Mouse (Mus musculus): ENCODE data around the gene Slc2a1. TPM values are rescaled to one million over a fixed set of nuclear protein-coding genes. Genes with fewer than 3 reads are reported as not detected.

Slc2a1 gene
- polyA plus RNA-seq (2014; fragmentation: Illumina TruSeq; extraction: RNeasy Lipid Tissue Mini Kit (QIAGEN cat#74804); ENCODE audit: low read depth, low replicate concordance): 5.1 TPM

DNA sequence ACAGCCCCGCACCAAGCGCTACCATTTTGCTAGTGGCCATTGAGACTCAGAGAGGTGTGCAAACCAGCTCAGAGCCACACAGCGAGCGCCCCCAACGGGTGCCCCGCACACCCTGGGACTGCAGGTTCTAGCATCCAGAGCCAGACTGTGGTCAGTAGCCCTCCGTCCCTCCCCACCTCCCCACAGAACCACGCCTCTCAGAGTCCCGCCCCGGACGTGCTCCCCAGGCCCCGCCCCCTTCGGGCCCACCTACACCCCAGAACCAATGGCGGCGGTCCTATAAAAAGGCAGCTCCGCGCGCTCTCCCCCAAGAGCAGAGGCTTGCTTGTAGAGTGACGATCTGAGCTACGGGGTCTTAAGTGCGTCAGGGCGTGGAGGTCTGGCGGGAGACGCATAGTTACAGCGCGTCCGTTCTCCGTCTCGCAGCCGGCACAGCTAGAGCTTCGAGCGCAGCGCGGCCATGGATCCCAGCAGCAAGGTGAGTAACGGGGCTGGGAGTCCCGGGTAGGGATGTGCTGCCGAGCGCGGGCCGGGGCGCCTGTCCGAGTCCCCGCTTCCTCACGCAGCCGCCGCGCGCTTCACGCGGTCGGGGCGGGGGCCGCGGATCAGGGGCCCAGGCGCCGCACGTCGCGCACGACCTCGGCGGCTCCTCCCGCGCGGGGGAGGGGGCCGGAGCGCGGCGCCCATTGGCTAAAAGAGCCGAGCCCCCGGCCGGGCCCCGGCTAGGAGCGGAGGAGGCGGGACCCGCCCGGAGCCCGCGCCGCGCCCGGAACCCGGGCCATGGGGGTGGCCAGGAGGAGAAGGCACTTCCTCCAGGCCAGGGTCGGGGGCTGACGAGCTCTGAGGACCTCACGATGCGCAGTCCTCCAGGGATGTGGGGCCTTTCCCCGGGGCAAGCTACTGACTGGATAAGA lies at the start of gene Slc2a1:
TSS of gene Slc2a1 (plus strand) at position 217 of the 914 bp plus-strand sequence.

DNA sequence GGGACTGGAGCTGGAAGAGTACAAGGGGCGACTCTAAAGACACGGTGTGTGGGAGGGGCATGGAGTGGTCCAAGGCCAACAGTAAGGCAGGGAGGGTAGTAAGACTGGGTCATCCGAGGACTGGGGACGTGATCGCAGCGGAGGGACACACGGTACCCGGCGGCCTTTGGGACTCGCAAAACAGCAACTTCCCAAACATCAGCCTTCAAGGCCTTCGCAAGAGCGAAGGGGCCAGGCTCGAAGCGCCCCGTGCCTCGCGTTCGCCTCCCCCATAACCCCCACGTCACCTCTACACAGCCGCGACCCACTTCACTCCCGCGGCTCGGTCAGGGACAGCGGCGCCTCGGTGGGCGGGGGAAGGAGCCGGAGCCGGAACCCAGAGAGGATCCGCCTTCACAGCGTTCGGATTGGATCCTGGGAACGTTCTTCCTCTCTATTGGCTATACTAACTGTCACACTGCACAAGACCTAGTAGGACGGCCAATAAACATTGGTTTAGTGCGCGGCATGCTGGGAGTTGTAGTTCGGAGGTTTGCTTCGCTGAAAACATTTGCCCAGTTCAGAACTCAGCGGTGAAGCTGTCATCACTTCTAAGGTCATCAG lies 65.4 kb downstream of the Slc2a1 start, which contains the start of gene Zfp691:
TSS of gene Zfp691 (minus strand) at position 345 of the 603 bp plus-strand sequence.

Other genes with a start within 250 kb of the Slc2a1 start
- gene Olfr1331, start 244.1 kb upstream of the Slc2a1 start, polyA plus RNA-seq (2014; fragmentation: Illumina TruSeq; extraction: RNeasy Lipid Tissue Mini Kit (QIAGEN cat#74804); ENCODE audit: low read depth, low replicate concordance): not detected
- not detected for gene Olfr1330, start 220.1 kb upstream of the Slc2a1 start, polyA plus RNA-seq (2014; fragmentation: Illumina TruSeq; extraction: RNeasy Lipid Tissue Mini Kit (QIAGEN cat#74804); ENCODE audit: low read depth, low replicate concordance)
- gene Olfr1329, start 191.2 kb upstream of the Slc2a1 start, polyA plus RNA-seq (2014; fragmentation: Illumina TruSeq; extraction: RNeasy Lipid Tissue Mini Kit (QIAGEN cat#74804); ENCODE audit: low read depth, low replicate concordance): not detected
- gene Olfr1328, start 170.1 kb upstream of the Slc2a1 start, polyA plus RNA-seq (2014; fragmentation: Illumina TruSeq; extraction: RNeasy Lipid Tissue Mini Kit (QIAGEN cat#74804); ENCODE audit: low read depth, low replicate concordance): not detected
- gene Lao1, start 147.1 kb upstream of the Slc2a1 start, polyA plus RNA-seq (2014; fragmentation: Illumina TruSeq; extraction: RNeasy Lipid Tissue Mini Kit (QIAGEN cat#74804); ENCODE audit: low read depth, low replicate concordance): not detected
- 0.87 TPM for gene Zfp691, start 65.5 kb downstream of the Slc2a1 start, polyA plus RNA-seq (2014; fragmentation: Illumina TruSeq; extraction: RNeasy Lipid Tissue Mini Kit (QIAGEN cat#74804); ENCODE audit: low read depth, low replicate concordance)
- gene Ermap, start 81.3 kb downstream of the Slc2a1 start, polyA plus RNA-seq (2014; fragmentation: Illumina TruSeq; extraction: RNeasy Lipid Tissue Mini Kit (QIAGEN cat#74804); ENCODE audit: low read depth, low replicate concordance): 0.17 TPM
- 10.2 TPM for gene Svbp, start 86.6 kb downstream of the Slc2a1 start, polyA plus RNA-seq (2014; fragmentation: Illumina TruSeq; extraction: RNeasy Lipid Tissue Mini Kit (QIAGEN cat#74804); ENCODE audit: low read depth, low replicate concordance)
- gene Tmem269, start 109.5 kb downstream of the Slc2a1 start, polyA plus RNA-seq (2014; fragmentation: Illumina TruSeq; extraction: RNeasy Lipid Tissue Mini Kit (QIAGEN cat#74804); ENCODE audit: low read depth, low replicate concordance): not detected
- 9.1 TPM for gene AU022252, start 124.0 kb downstream of the Slc2a1 start, polyA plus RNA-seq (2014; fragmentation: Illumina TruSeq; extraction: RNeasy Lipid Tissue Mini Kit (QIAGEN cat#74804); ENCODE audit: low read depth, low replicate concordance)
- gene P3h1, start 124.2 kb downstream of the Slc2a1 start, polyA plus RNA-seq (2014; fragmentation: Illumina TruSeq; extraction: RNeasy Lipid Tissue Mini Kit (QIAGEN cat#74804); ENCODE audit: low read depth, low replicate concordance): 32.2 TPM
- not detected for gene Cldn19, start 146.7 kb downstream of the Slc2a1 start, polyA plus RNA-seq (2014; fragmentation: Illumina TruSeq; extraction: RNeasy Lipid Tissue Mini Kit (QIAGEN cat#74804); ENCODE audit: low read depth, low replicate concordance)
- gene Ybx1, start 185.9 kb downstream of the Slc2a1 start, polyA plus RNA-seq (2014; fragmentation: Illumina TruSeq; extraction: RNeasy Lipid Tissue Mini Kit (QIAGEN cat#74804); ENCODE audit: low read depth, low replicate concordance): 685 TPM
- gene Ppih, start 211.8 kb downstream of the Slc2a1 start, polyA plus RNA-seq (2014; fragmentation: Illumina TruSeq; extraction: RNeasy Lipid Tissue Mini Kit (QIAGEN cat#74804); ENCODE audit: low read depth, low replicate concordance): 27.2 TPM